Mouse (Mus musculus): ENCODE results near the gene Slc7a6. TPM values are rescaled to one million over a fixed set of nuclear protein-coding genes. Genes with fewer than 3 reads are reported as not detected.

Slc7a6 gene
- polyA plus RNA-seq, 1 experiment from 2014 or later, result 28.7 TPM

- ATAC-seq (ENCODE audit: insufficient read depth, low FRiP score), result no peak
- H3K36me3 ChIP-seq (ENCODE audit: control insufficient read depth, insufficient read depth, low read length), result peaks cover 20% of the 10 kb centered on the region
- no peak overlapping the region; the same call in 1 of the 2 replicates for H3K9ac ChIP-seq (ENCODE audit: low read length)
Observed at GRCm38 (mm10) chr8:106131488-106132222, 37.0 kb upstream of the Slc7a6 start.

GRCm38 (mm10) chr8:106132356-106132755 is 36.3 kb upstream of the Slc7a6 start:
- Histone ChIP-seq H3K9me3 (replicated peaks; ENCODE audit: control insufficient read depth, low read length) (no peaks in the 10 kb centered on the region), H3K27ac (ENCODE audit: low read length) (no peak overlapping the region), H3K4me1 (ENCODE audit: control insufficient read depth, insufficient read depth, low read length) (peaks cover 14% of the 10 kb centered on the region), H3K27me3 (ENCODE audit: control insufficient read depth, insufficient read depth, low read length) (peaks cover 17% of the 10 kb centered on the region), H3K36me3 (ENCODE audit: control insufficient read depth, insufficient read depth, low read length) (peaks cover 19% of the 10 kb centered on the region), H3K9ac (ENCODE audit: low read length) (no peak overlapping the region), H3K4me2 (ENCODE audit: low read depth, low read length) (no peak overlapping the region), H3K4me3 (replicated peaks; ENCODE audit: low read length) (no peak overlapping the region)
- WGBS, result 89% methylated on average over 11 of the region's 11 CpGs
- ATAC-seq (ENCODE audit: insufficient read depth, low FRiP score), result no peak

More at GRCm38 (mm10) chr8:106131488-106132222, 37.0 kb upstream of the Slc7a6 start:
- WGBS, result 90% methylated on average over 7 of the region's 7 CpGs
- Histone ChIP-seq H3K4me2 (ENCODE audit: low read depth, low read length) (no peak overlapping the region), H3K4me1 (ENCODE audit: control insufficient read depth, insufficient read depth, low read length) (peaks cover 14% of the 10 kb centered on the region), H3K27me3 (ENCODE audit: control insufficient read depth, insufficient read depth, low read length) (peaks cover 12% of the 10 kb centered on the region; the same call in 1 of the 2 replicates), H3K4me3 (replicated peaks; ENCODE audit: low read length) (no peak overlapping the region), H3K9me3 (replicated peaks; ENCODE audit: control insufficient read depth, low read length) (no peaks in the 10 kb centered on the region), H3K27ac (ENCODE audit: low read length) (no peak overlapping the region)

- peak overlapping the region; percentile 44 for H3K4me2 ChIP-seq (ENCODE audit: low read depth, low read length)
- 64% methylated on average over 13 of the region's 13 CpGs for WGBS
- peaks cover 20% of the 10 kb centered on the region for H3K27me3 ChIP-seq (ENCODE audit: control insufficient read depth, insufficient read depth, low read length)
- peaks cover 15% of the 10 kb centered on the region for H3K4me1 ChIP-seq (ENCODE audit: control insufficient read depth, insufficient read depth, low read length)
- peak overlapping the region; percentile 96; the same call in 1 of the 2 replicates for H3K27ac ChIP-seq (ENCODE audit: low read length)
- peaks cover 16% of the 10 kb centered on the region for H3K36me3 ChIP-seq (ENCODE audit: control insufficient read depth, insufficient read depth, low read length)
- H3K9ac ChIP-seq (ENCODE audit: low read length), result peak overlapping the region; percentile 9; the same call in 1 of the 2 replicates
- H3K9me3 ChIP-seq (replicated peaks; ENCODE audit: control insufficient read depth, low read length), result no peaks in the 10 kb centered on the region
- H3K4me3 ChIP-seq (replicated peaks; ENCODE audit: low read length), result peak overlapping the region; percentile 28; the same call in 1 of the 2 replicates
- ATAC-seq (ENCODE audit: insufficient read depth, low FRiP score), result no peak
Observed at GRCm38 (mm10) chr8:106133526-106133925, 35.1 kb upstream of the Slc7a6 start.

GRCm38 (mm10) chr8:106133946-106134345 is 34.7 kb upstream of the Slc7a6 start:
- no peak for ATAC-seq (ENCODE audit: insufficient read depth, low FRiP score)
- 69% methylated on average over 6 of the region's 6 CpGs for WGBS
- peak overlapping the region; percentile 96 for H3K27ac ChIP-seq (ENCODE audit: low read length)
- H3K4me3 ChIP-seq (replicated peaks; ENCODE audit: low read length), result peak overlapping the region; percentile 28
- H3K4me1 ChIP-seq (ENCODE audit: control insufficient read depth, insufficient read depth, low read length), result peaks cover 18% of the 10 kb centered on the region
- H3K9ac ChIP-seq (ENCODE audit: low read length), result peak overlapping the region; percentile 9; the same call in 1 of the 2 replicates
- peaks cover 20% of the 10 kb centered on the region for H3K27me3 ChIP-seq (ENCODE audit: control insufficient read depth, insufficient read depth, low read length)
- H3K36me3 ChIP-seq (ENCODE audit: control insufficient read depth, insufficient read depth, low read length), result peaks cover 16% of the 10 kb centered on the region
- H3K9me3 ChIP-seq (replicated peaks; ENCODE audit: control insufficient read depth, low read length), result no peaks in the 10 kb centered on the region
- peak overlapping the region; percentile 44 for H3K4me2 ChIP-seq (ENCODE audit: low read depth, low read length)

GRCm38 (mm10) chr8:106134751-106135571 is 33.7 kb upstream of the Slc7a6 start:
- Histone ChIP-seq H3K36me3 (ENCODE audit: control insufficient read depth, insufficient read depth, low read length) (peaks cover 16% of the 10 kb centered on the region), H3K9ac (ENCODE audit: low read length) (peak overlapping the region; percentile 82), H3K9me3 (replicated peaks; ENCODE audit: control insufficient read depth, low read length) (no peaks in the 10 kb centered on the region), H3K4me2 (ENCODE audit: low read depth, low read length) (peak overlapping the region; percentile 64), H3K27me3 (ENCODE audit: control insufficient read depth, insufficient read depth, low read length) (peaks cover 20% of the 10 kb centered on the region), H3K4me1 (ENCODE audit: control insufficient read depth, insufficient read depth, low read length) (peaks cover 18% of the 10 kb centered on the region), H3K4me3 (replicated peaks; ENCODE audit: low read length) (peak overlapping the region; percentile 67), H3K27ac (ENCODE audit: low read length) (peak overlapping the region; percentile 96)
- WGBS, result 15% methylated on average over 14 of the region's 14 CpGs
- ATAC-seq (ENCODE audit: insufficient read depth, low FRiP score), result peak; percentile 86

GRCm38 (mm10) chr8:106135672-106136071 is 33.0 kb upstream of the Slc7a6 start:
- Histone ChIP-seq H3K9me3 (replicated peaks; ENCODE audit: control insufficient read depth, low read length) (no peaks in the 10 kb centered on the region), H3K27ac (ENCODE audit: low read length) (peak overlapping the region; percentile 96), H3K36me3 (ENCODE audit: control insufficient read depth, insufficient read depth, low read length) (peaks cover 16% of the 10 kb centered on the region; the same call in 1 of the 2 replicates), H3K4me2 (ENCODE audit: low read depth, low read length) (peak overlapping the region; percentile 64), H3K9ac (ENCODE audit: low read length) (peak overlapping the region; percentile 82), H3K4me3 (replicated peaks; ENCODE audit: low read length) (peak overlapping the region; percentile 67), H3K27me3 (ENCODE audit: control insufficient read depth, insufficient read depth, low read length) (peaks cover 20% of the 10 kb centered on the region), H3K4me1 (ENCODE audit: control insufficient read depth, insufficient read depth, low read length) (peaks cover 18% of the 10 kb centered on the region)
- ATAC-seq (ENCODE audit: insufficient read depth, low FRiP score), result peak; percentile 7; the same call in 1 of the 2 replicates
- 9% methylated on average over 19 of the region's 19 CpGs for WGBS

- under 1% methylated on average over 85 of the region's 86 CpGs for WGBS
- ATAC-seq (ENCODE audit: insufficient read depth, low FRiP score), result peak; percentile 79
Observed at GRCm38 (mm10) chr8:106136156-106137130, 32.2 kb upstream of the Slc7a6 start, which contains the start of gene Esrp2. Gene Esrp2 (minus strand): TSS chr8:106136974.

GRCm38 (mm10) chr8:106137218-106137905 is 31.3 kb upstream of the Slc7a6 start:
- H3K4me3 ChIP-seq (replicated peaks; ENCODE audit: low read length), result peak overlapping the region; percentile 67
- H3K4me2 ChIP-seq (ENCODE audit: low read depth, low read length), result peak overlapping the region; percentile 64
- H3K9me3 ChIP-seq (replicated peaks; ENCODE audit: control insufficient read depth, low read length), result no peaks in the 10 kb centered on the region
- peak overlapping the region; percentile 82 for H3K9ac ChIP-seq (ENCODE audit: low read length)
- H3K27ac ChIP-seq (ENCODE audit: low read length), result peak overlapping the region; percentile 96
- ATAC-seq (ENCODE audit: insufficient read depth, low FRiP score), result no peak
- 0 out of 2 replicates have a peak, but pooled peaks cover 3% of the 10 kb centered on the region for H3K36me3 ChIP-seq (ENCODE audit: control insufficient read depth, insufficient read depth, low read length)
- peaks cover 18% of the 10 kb centered on the region for H3K4me1 ChIP-seq (ENCODE audit: control insufficient read depth, insufficient read depth, low read length)
- H3K27me3 ChIP-seq (ENCODE audit: control insufficient read depth, insufficient read depth, low read length), result peaks cover 20% of the 10 kb centered on the region
- WGBS, result 9% methylated on average over 22 of the region's 22 CpGs

More at GRCm38 (mm10) chr8:106136156-106137130, 32.2 kb upstream of the Slc7a6 start, which contains the start of gene Esrp2:
- Histone ChIP-seq H3K9me3 (replicated peaks; ENCODE audit: control insufficient read depth, low read length) (no peaks in the 10 kb centered on the region), H3K4me1 (ENCODE audit: control insufficient read depth, insufficient read depth, low read length) (peaks cover 18% of the 10 kb centered on the region), H3K4me3 (replicated peaks; ENCODE audit: low read length) (peak within 1 kb of the TSS; percentile 67), H3K36me3 (ENCODE audit: control insufficient read depth, insufficient read depth, low read length) (peaks cover 11% of the 10 kb centered on the region; the same call in 1 of the 2 replicates), H3K27ac (ENCODE audit: low read length) (peak within 1 kb of the TSS; percentile 96), H3K27me3 (ENCODE audit: control insufficient read depth, insufficient read depth, low read length) (peaks cover 20% of the 10 kb centered on the region), H3K4me2 (ENCODE audit: low read depth, low read length) (peak within 1 kb of the TSS; percentile 64), H3K9ac (ENCODE audit: low read length) (peak within 1 kb of the TSS; percentile 82)

All from stomach, embryonic 16.5 days (tissue).